Mouse (Mus musculus): ENCODE results near the gene Bcl2l11.

DNA sequence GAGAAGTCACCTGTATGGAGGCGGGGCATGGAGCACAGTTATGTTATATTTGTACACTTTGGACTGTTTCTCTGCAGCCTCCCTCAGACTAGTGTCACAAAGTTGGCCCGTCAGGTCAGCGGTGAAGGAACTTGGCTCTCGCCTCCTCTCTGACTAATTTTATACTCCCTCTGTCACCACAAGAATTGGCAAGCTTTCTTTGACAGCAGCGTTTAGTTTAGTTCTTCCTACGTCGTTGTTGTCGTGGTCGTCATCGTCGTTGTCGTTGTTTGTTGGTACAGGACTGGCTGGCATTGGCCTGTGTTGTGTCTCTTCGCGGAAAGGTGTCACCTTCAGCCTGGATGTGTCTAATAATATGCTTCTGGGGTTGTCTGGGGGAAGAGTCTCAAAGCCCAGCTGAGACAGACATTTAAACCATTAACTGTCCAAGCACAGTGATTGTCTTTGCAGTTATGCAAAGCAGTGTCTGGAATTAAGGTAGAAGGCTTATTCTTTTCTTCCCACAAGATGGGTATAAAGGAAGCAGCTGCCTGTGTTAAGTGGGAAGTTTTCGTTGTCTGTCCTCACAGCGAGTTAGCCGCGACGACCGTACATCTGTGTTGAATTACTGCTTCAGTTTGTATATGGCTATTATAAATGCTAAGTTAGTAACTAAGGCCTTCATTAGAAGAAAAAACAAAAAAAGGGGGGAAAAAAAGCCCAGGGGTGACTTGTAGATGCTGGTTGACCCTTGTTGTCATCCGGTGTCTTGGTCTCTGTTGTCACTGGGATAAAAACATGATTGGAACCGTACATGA, 11.8 kb downstream of the Bcl2l11 start:
- TF ChIP-seq POLR2A (IDR thresholded peaks at IDR 0.05; ENCODE audit: insufficient read depth, low read depth, low read length) (no peak), CTCF (IDR thresholded peaks at IDR 0.05; ENCODE audit: insufficient read depth, low read depth, low read length) (no peak)

Data from olfactory bulb, adult 2 months (tissue).